Mouse (Mus musculus) forebrain, embryonic 10.5 days (tissue): ENCODE results near the gene Dll3. TPM values are rescaled to one million over a fixed set of nuclear protein-coding genes. Genes with fewer than 3 reads are reported as not detected.
A peak's percentile ranks its signal among the peaks of the same experiment; 100 is the strongest.
"Not testable (repeated sequence)": the region's sequence is repeated elsewhere in the genome, so short reads cannot be mapped to it uniquely, and the experiment has no call there.

Experiments
- DNase-seq: peaks from one replicate; pipeline ENCODE4 v3.0.0-alpha.2; 2017; ENCODE audit warnings: low spot score; ENCODE audit errors: extremely low spot score
- H3K27ac ChIP-seq: fragments of 300-500 bp; sonication (generic); 2 replicates; pipeline ENCODE4 v1.5.1; 2016; ENCODE audit warnings: mild to moderate bottlenecking
- H3K27me3 ChIP-seq: fragments of 300-500 bp; sonication (generic); 2 replicates; pipeline ENCODE4 v1.6.1; 2016; ENCODE audit warnings: mild to moderate bottlenecking; ENCODE audit not compliant: poor library complexity, severe bottlenecking
- H3K36me3 ChIP-seq: fragments of 300-500 bp; sonication (generic); replicated peaks from 2 replicates; pipeline ENCODE4 v1.6.1; 2016; ENCODE audit warnings: mild to moderate bottlenecking, moderate library complexity
- H3K4me1 ChIP-seq: fragments of 300-500 bp; sonication (generic); 2 replicates; pipeline ENCODE4 v1.6.1; 2016
- H3K4me3 ChIP-seq: fragments of 300-500 bp; sonication (generic); 2 replicates; pipeline ENCODE4 v1.5.1; 2016; ENCODE audit warnings: mild to moderate bottlenecking, moderate library complexity
- H3K9me3 ChIP-seq: fragments of 300-500 bp; sonication (generic); 2 replicates; pipeline ENCODE4 v1.6.1; 2016; ENCODE audit warnings: mild to moderate bottlenecking, moderate library complexity
- WGBS: fragments of 180-500 bp; shearing (Covaris S2); methylation state at CpG from one replicate; pipeline ENCODE4 v1.1.7; 2016; 5-methylcytosine and 5-hydroxymethylcytosine counted together
- polyA plus RNA-seq: library from polyadenylated mRNA; unstranded; fragments of >200 nt; fragmentation: Nextera tagmentation; extraction: Ambion mirVana; gene quantifications from 2 replicates; pipeline ENCODE4 v1.2.1, GENCODE M21; 2016

Dll3 gene
- polyA plus RNA-seq, 1 experiment from 2014 or later: 13.7 TPM

DNA sequence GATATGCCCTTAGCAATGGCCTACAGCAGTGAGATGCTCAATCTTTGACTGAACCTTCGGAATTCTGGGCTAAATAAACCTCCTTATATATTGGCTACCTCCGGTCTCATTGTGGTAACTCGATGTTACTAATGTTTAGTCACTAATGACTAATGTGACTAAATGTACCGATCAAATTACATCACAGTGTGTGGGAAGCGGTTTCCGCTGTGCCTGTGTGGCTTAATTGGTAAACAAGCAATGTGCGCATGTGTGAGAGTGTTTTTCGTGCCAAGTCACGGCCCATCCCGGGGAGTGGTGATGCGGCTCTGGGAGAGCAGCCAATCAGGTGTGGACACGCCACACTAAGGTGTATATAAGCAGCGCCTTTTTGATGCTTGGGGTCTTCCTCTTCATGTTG is 36.6 kb downstream of the Dll3 start:
- no peak overlapping the region for H3K4me3 ChIP-seq
- H3K4me1 ChIP-seq: peaks cover 15% of the 10 kb centered on the region
- no peak for DNase-seq
- H3K9me3 ChIP-seq: peaks cover 10% of the 10 kb centered on the region
- whole genome bisulfite sequencing: 94% methylated on average over 13 of the region's 13 CpGs
- no peaks in the 10 kb centered on the region for H3K27me3 ChIP-seq
- no peak overlapping the region for H3K27ac ChIP-seq
- peaks cover 14% of the 10 kb centered on the region for H3K36me3 ChIP-seq

DNA sequence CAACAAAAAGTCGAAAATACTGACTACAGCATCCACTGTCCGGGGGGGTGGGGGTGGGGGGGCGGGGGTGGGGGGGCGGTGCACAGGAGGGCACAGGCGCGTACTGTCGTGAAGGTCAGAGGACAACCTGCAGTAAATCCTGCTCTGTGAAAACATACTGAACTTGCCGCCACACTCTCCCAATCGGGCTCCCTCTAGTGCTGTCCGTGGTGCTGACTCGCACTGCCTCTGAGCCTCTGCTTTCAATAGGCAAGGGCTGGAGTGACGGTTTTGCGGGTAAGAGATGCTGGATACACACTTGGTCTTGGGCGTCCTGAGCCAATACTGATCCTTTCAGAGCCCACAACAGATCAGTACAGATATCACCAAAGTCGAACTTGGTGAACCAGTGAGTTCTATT is 38.3 kb downstream of the Dll3 start:
- Histone ChIP-seq H3K27me3 (no peaks in the 10 kb centered on the region), H3K36me3 (no peaks in the 10 kb centered on the region), H3K4me3 (no peak overlapping the region), H3K9me3 (no peaks in the 10 kb centered on the region), H3K27ac (no peak overlapping the region), H3K4me1 (peaks cover 13% of the 10 kb centered on the region)
- peak; percentile 74 for DNase-seq
- WGBS: 8% methylated on average over 15 of the region's 15 CpGs

DNA sequence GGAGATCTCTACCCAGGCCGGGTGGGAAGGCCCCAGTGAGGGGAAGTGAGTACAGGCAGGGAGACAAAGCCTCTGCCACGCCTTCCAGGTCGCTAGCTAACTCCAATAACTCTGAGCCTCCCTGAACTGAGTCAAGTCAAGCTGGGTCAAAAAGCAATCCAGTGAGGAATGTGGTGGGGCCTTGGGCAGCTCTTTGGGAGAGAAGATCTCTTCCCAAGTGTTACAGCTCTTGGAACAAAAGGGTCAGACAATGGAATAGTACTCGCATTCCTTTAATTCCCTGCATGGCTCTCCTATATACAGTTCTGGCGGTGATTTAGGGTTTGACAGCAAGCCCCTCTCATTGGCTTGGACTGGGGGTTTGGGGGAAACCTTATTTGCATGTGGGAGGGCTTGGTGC is 39.2 kb downstream of the Dll3 start:
- 48% methylated on average over 5 of the region's 5 CpGs for WGBS
- no peaks in the 10 kb centered on the region for H3K9me3 ChIP-seq
- peaks cover 4% of the 10 kb centered on the region; the same call in 1 of the 2 replicates for H3K4me1 ChIP-seq
- no peak for DNase-seq
- H3K4me3 ChIP-seq: no peak overlapping the region
- no peaks in the 10 kb centered on the region for H3K27me3 ChIP-seq
- no peaks in the 10 kb centered on the region for H3K36me3 ChIP-seq
- no peak overlapping the region for H3K27ac ChIP-seq

DNA sequence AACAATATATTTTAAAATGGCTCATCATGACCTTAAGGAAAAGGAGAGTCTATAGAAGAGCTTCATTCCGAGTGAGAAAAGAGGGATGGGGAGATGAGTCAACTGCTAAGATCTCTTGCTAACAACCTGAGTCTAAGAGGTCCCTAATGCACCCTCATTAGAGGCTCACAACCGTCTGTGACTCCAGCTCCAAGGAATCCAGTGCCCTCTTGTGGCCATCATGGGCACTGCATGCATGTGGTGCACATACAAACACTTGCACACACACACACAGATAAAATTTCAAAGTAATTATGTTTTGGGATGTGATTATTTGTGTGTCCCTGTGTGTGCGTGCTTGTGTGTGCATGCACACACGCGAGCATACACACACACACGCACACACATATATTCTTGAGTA is 46.6 kb downstream of the Dll3 start:
- DNase-seq: no peak
- 86% methylated on average over 6 of the region's 6 CpGs for WGBS
- Histone ChIP-seq H3K36me3 (no peaks in the 10 kb centered on the region), H3K4me1 (no peaks in the 10 kb centered on the region), H3K27ac (no peak overlapping the region), H3K27me3 (no peaks in the 10 kb centered on the region), H3K9me3 (peaks cover 10% of the 10 kb centered on the region; the same call in 1 of the 2 replicates), H3K4me3 (no peak overlapping the region)

DNA sequence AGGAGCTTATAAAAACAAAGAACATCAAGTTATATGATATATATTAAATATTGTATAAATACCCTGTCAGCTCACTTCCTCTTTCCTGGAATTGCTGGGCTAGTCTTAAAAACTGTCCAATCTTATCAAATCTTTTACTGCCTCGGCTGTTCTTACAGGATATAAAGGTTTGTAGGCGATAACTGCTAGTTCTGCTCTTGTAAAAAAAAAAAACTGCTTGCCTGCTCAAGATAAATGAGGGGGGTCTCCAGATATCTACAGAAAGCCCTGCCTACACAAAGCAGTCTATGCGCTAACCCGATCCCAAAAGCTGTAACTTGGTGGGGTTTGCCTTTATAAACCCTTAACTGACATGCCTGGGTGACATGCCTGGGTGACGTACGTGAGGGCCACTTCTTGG is 47.4 kb downstream of the Dll3 start:
- no peaks in the 10 kb centered on the region for H3K27me3 ChIP-seq
- WGBS: 90% methylated on average over 6 of the region's 6 CpGs
- DNase-seq: no peak
- no peaks in the 10 kb centered on the region for H3K36me3 ChIP-seq
- H3K4me1 ChIP-seq: no peaks in the 10 kb centered on the region
- H3K4me3 ChIP-seq: no peak overlapping the region
- no peak overlapping the region for H3K27ac ChIP-seq
- peaks cover 10% of the 10 kb centered on the region; the same call in 1 of the 2 replicates for H3K9me3 ChIP-seq

DNA sequence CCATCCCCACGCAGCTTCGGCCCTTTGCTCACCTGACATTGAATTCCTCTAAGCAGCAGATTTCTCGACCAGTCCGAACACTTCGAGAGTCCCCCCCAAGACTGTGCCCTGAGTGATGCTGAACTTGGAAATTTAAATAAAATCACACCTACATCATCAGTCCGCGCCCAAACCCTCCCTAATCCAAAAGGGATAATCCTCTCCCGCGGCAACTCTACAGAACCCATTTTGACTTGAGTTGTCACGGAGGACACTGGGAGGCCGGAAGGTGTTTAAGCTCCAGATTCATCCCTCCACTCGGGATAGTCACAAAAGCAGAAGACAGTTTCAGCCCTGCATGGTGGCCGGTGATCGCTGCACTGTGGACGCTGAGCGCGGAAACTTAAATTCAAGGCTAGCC is 50.1 kb downstream of the Dll3 start:
- Histone ChIP-seq H3K36me3 (no peaks in the 10 kb centered on the region), H3K9me3 (peaks cover 23% of the 10 kb centered on the region; the same call in 1 of the 2 replicates), H3K4me3 (no peak overlapping the region), H3K27me3 (no peaks in the 10 kb centered on the region), H3K27ac (no peak overlapping the region), H3K4me1 (no peaks in the 10 kb centered on the region)
- WGBS: 89% methylated on average over 17 of the region's 17 CpGs
- DNase-seq: no peak

DNA sequence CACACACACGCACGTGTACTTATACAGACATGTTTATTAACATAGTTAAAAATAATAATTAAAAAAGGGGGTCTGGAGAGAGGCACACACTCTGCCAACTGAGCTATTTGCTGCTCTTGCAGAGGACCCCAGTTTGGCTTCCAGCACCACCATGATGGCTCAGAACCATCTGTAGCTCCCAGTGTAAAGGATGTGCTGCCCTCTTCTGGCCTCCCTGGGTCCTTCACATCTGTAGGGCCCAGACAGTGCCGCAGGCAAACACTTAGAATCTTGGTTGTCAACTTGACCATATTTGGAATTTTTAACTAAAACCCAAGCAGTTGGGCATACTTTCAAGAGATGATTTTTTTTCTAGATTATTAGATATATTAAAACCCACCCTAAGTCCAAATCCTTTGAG is 53.1 kb downstream of the Dll3 start:
- no peaks in the 10 kb centered on the region for H3K4me1 ChIP-seq
- no peaks in the 10 kb centered on the region for H3K27me3 ChIP-seq
- 98% methylated on average over 3 of the region's 3 CpGs for WGBS
- no peak overlapping the region for H3K27ac ChIP-seq
- no peak for DNase-seq
- no peak overlapping the region for H3K4me3 ChIP-seq
- H3K9me3 ChIP-seq: peaks cover 19% of the 10 kb centered on the region; the same call in 1 of the 2 replicates
- H3K36me3 ChIP-seq: no peaks in the 10 kb centered on the region

DNA sequence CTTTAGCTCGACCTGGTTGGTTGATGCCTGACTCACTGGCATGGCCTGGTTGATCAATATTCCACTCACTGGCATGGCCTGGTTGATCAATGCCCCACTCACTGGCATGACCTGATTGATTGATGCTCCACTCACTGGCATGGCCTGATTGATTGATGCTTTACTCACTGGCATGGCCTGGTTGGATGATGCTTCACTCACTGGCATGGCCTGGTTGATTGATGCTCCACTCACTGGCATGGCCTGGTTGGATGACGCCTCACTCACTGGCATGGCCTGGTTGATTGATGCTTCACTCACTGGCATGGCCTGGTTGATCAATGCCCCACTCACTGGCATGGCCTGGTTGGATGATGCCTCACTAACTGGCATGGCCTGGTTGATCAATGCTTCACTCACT is 58.1 kb downstream of the Dll3 start:
- H3K9me3 ChIP-seq: peaks cover 22% of the 10 kb centered on the region; the same call in 1 of the 2 replicates
- DNase-seq, H3K4me3 ChIP-seq, H3K27ac ChIP-seq, H3K36me3 ChIP-seq, H3K27me3 ChIP-seq, H3K4me1 ChIP-seq: not testable (repeated sequence)
- 77% methylated on average over 2 of the region's 2 CpGs for WGBS

Other genes with a start within 250 kb of the Dll3 start
- gene Fcgbp, start 231.0 kb downstream of the Dll3 start, polyA plus RNA-seq: 0.25 and 0.40 TPM in 2 replicates
- gene 9530053A07Rik, start 172.8 kb downstream of the Dll3 start, polyA plus RNA-seq: 0.05 and 0.10 TPM in 2 replicates
- gene Fbl, start 132.5 kb downstream of the Dll3 start, polyA plus RNA-seq: 178 and 180 TPM in 2 replicates
- 12.5 and 13.7 TPM in 2 replicates for gene Dyrk1b, start 122.8 kb downstream of the Dll3 start, polyA plus RNA-seq
- 1.4 and 1.7 TPM in 2 replicates for gene Eid2, start 34.4 kb downstream of the Dll3 start, polyA plus RNA-seq
- gene Eid2b, start 24.5 kb downstream of the Dll3 start, polyA plus RNA-seq: 9.6 and 9.7 TPM in 2 replicates
- 0.50 and 0.66 TPM in 2 replicates for gene Selenov, start 11.1 kb downstream of the Dll3 start, polyA plus RNA-seq
- gene Timm50, start 9.8 kb upstream of the Dll3 start, polyA plus RNA-seq: 238 and 253 TPM in 2 replicates
- gene Supt5, start 36.5 kb upstream of the Dll3 start, polyA plus RNA-seq: 118 and 120 TPM in 2 replicates
- gene Rps16, start 48.4 kb upstream of the Dll3 start, polyA plus RNA-seq: 939 and 976 TPM in 2 replicates
- 75.5 and 84.4 TPM in 2 replicates for gene Plekhg2, start 70.4 kb upstream of the Dll3 start, polyA plus RNA-seq
- 4.5 TPM in 2 replicates for gene Zfp36, start 78.0 kb upstream of the Dll3 start, polyA plus RNA-seq
- 60.3 and 60.6 TPM in 2 replicates for gene Med29, start 90.5 kb upstream of the Dll3 start, polyA plus RNA-seq
- gene Paf1, start 90.7 kb upstream of the Dll3 start, polyA plus RNA-seq: 82.3 and 95.9 TPM in 2 replicates
- 8.0 and 8.3 TPM in 2 replicates for gene Gmfg, start 135.2 kb upstream of the Dll3 start, polyA plus RNA-seq
- gene Lrfn1, start 149.7 kb upstream of the Dll3 start, polyA plus RNA-seq: 3.0 and 3.4 TPM in 2 replicates
- not detected in 2 replicates for gene Ifnl2, start 208.2 kb upstream of the Dll3 start, polyA plus RNA-seq
- gene Ifnl3, start 220.6 kb upstream of the Dll3 start, polyA plus RNA-seq: not detected in 2 replicates
- gene Sycn, start 238.6 kb upstream of the Dll3 start, polyA plus RNA-seq: not detected in 2 replicates
- gene Nccrp1, start 245.0 kb upstream of the Dll3 start, polyA plus RNA-seq: not detected in 2 replicates